Mouse (Mus musculus) spleen, adult 2 months (tissue): ENCODE data around the gene Tmem267.

Source experiments
- CTCF ChIP-seq: fragments of 200-500 bp; IDR thresholded peaks from 2 replicates; pipeline ENCODE4 v1.5.1; 2011; ENCODE audit warnings: mild to moderate bottlenecking, inconsistent platforms; ENCODE audit not compliant: insufficient read depth, insufficient read length, insufficient replicate concordance; ENCODE audit errors: extremely low read depth
- POLR2A ChIP-seq: fragments of 200-500 bp; IDR thresholded peaks from 2 replicates; pipeline ENCODE4 v1.6.1; 2011; ENCODE audit warnings: low read depth, low read length, inconsistent platforms

GRCm38 (mm10) chr13:119487354-119487753 lies 485 bp upstream of the Tmem267 start:
- TF ChIP-seq CTCF (no peak), POLR2A (no peak)
